Mouse (Mus musculus): ENCODE data around the gene Cfap300. TPM values are rescaled to one million over a fixed set of nuclear protein-coding genes. Genes with fewer than 3 reads are reported as not detected.

Gene Cfap300
- polyA plus RNA-seq, 2 experiments, result 9.5 to 12.5 TPM

DNA sequence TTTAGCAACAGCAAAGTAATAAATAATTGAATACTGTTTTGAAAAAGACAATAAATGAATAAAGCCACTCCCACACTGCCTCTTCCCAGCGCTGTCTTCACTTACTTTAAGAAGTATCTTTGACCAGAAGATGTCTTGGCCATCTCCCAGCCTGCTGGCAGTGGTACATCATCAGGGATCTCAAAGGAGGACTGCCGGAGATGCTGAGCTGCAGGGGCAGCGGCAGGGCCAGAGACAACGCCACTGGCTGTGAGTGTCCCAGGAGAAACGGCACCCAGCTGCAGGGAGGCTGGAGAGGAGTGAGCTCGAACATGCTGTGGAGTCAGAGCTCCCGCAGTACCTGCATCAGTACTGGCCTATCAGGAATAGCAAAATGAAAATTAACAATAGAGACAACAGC, 41.3 kb downstream of the Cfap300 start:
- Histone ChIP-seq H3K4me3 (replicated peaks; ENCODE audit: low read length) (peak overlapping the region; percentile 10), H3K36me3 (ENCODE audit: control insufficient read depth, insufficient read depth, low read length) (peaks cover 38% of the 10 kb centered on the region), H3K9ac (ENCODE audit: low read depth, low read length, severe bottlenecking) (no peak overlapping the region), H3K4me2 (replicated peaks; ENCODE audit: low read depth, low read length, severe bottlenecking) (peak overlapping the region; percentile 25; the same call in 1 of the 2 replicates), H3K4me1 (ENCODE audit: control insufficient read depth, insufficient read depth, low read length) (peaks cover 13% of the 10 kb centered on the region), H3K27me3 (ENCODE audit: control insufficient read depth, insufficient read depth, low read length) (no peaks in the 10 kb centered on the region), H3K9me3 (ENCODE audit: control insufficient read depth, low read length) (no peaks in the 10 kb centered on the region), H3K27ac (replicated peaks; ENCODE audit: low read depth, low read length) (no peak overlapping the region)
- ATAC-seq (ENCODE audit: low FRiP score, low read depth) (no peak), DNase-seq (ENCODE audit: low spot score) (no peak)
- WGBS, result 45% methylated on average over 7 of the region's 7 CpGs
- no peak for TF ChIP-seq POLR2A (IDR thresholded peaks at IDR 0.05; ENCODE audit: borderline replicate concordance, extremely low read depth, insufficient read depth, insufficient read length)

DNA sequence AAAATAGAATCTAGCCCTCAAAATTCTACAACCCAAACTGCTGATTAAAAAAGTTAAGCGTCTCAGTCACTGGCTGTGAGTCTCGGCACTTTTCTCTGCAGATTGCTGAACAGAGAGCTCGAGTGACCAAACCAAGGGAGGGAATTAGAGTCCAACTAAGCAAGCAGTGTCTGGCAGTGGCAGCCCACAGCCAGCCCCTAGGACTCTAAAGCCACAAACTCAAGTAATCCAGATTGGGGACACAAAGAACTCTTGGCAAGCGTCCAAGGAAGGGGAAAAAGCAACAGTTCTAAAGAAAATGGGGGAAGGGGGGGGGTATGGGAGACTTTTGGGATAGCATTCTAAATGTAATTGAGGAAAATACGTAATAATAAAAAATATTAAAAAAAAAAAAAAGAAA, 48.3 kb downstream of the Cfap300 start:
- H3K27me3 ChIP-seq (ENCODE audit: control insufficient read depth, insufficient read depth, low read length), result no peaks in the 10 kb centered on the region
- H3K36me3 ChIP-seq (ENCODE audit: control insufficient read depth, insufficient read depth, low read length), result peaks cover 50% of the 10 kb centered on the region
- no peak for TF ChIP-seq POLR2A (IDR thresholded peaks at IDR 0.05; ENCODE audit: borderline replicate concordance, extremely low read depth, insufficient read depth, insufficient read length)
- no peaks in the 10 kb centered on the region for H3K9me3 ChIP-seq (ENCODE audit: control insufficient read depth, low read length)
- no peak overlapping the region for H3K4me3 ChIP-seq (replicated peaks; ENCODE audit: low read length)
- no peak overlapping the region for H3K27ac ChIP-seq (replicated peaks; ENCODE audit: low read depth, low read length)
- no peaks in the 10 kb centered on the region; the same call in 1 of the 2 replicates for H3K4me1 ChIP-seq (ENCODE audit: control insufficient read depth, insufficient read depth, low read length)
- no peak overlapping the region for H3K9ac ChIP-seq (ENCODE audit: low read depth, low read length, severe bottlenecking)
- DNase-seq (ENCODE audit: low spot score) (peak; percentile 30), ATAC-seq (ENCODE audit: low FRiP score, low read depth) (no peak)
- no peak overlapping the region for H3K4me2 ChIP-seq (replicated peaks; ENCODE audit: low read depth, low read length, severe bottlenecking)
- 76% methylated on average over 5 of the region's 5 CpGs for WGBS

- 54% methylated on average over 3 of the region's 3 CpGs for WGBS
- Histone ChIP-seq H3K27ac (replicated peaks; ENCODE audit: low read depth, low read length) (no peak overlapping the region), H3K4me2 (replicated peaks; ENCODE audit: low read depth, low read length, severe bottlenecking) (no peak overlapping the region), H3K27me3 (ENCODE audit: control insufficient read depth, insufficient read depth, low read length) (no peaks in the 10 kb centered on the region), H3K4me3 (replicated peaks; ENCODE audit: low read length) (no peak overlapping the region), H3K9ac (ENCODE audit: low read depth, low read length, severe bottlenecking) (no peak overlapping the region), H3K4me1 (ENCODE audit: control insufficient read depth, insufficient read depth, low read length) (no peaks in the 10 kb centered on the region; the same call in 1 of the 2 replicates), H3K9me3 (ENCODE audit: control insufficient read depth, low read length) (no peaks in the 10 kb centered on the region), H3K36me3 (ENCODE audit: control insufficient read depth, insufficient read depth, low read length) (peaks cover 52% of the 10 kb centered on the region)
- no peak for ATAC-seq (ENCODE audit: low FRiP score, low read depth)
- DNase-seq (ENCODE audit: low spot score), result no peak
- TF ChIP-seq POLR2A (IDR thresholded peaks at IDR 0.05; ENCODE audit: borderline replicate concordance, extremely low read depth, insufficient read depth, insufficient read length), result no peak
Observed at GRCm38 (mm10) chr9:7992651-7993050, 50.0 kb downstream of the Cfap300 start.

GRCm38 (mm10) chr9:7990897-7991296, 51.7 kb downstream of the Cfap300 start:
- H3K36me3 ChIP-seq (ENCODE audit: control insufficient read depth, insufficient read depth, low read length), result peaks cover 54% of the 10 kb centered on the region
- H3K27ac ChIP-seq (replicated peaks; ENCODE audit: low read depth, low read length), result no peak overlapping the region
- no peak overlapping the region for H3K4me3 ChIP-seq (replicated peaks; ENCODE audit: low read length)

DNA sequence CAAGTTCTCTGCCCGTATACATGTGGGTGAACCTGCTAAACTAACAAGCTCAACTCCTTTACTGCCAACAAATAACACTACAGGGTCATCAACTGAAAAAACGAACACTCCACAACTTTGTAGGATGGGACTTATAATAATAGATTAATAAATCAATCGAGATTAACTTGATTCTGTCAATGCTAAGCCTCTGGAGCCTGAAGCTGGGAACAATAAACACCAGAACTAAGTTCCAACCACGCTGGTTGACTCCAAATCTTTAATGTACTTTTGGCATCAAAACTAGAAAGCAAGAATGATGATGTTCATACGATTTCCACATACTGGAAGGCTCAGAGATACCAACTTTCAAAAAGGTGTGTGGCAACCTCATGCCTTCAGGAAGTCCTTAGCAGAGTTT, 55.5 kb downstream of the Cfap300 start:
- no peak overlapping the region for H3K4me2 ChIP-seq (replicated peaks; ENCODE audit: low read depth, low read length, severe bottlenecking)
- no peak overlapping the region for H3K9ac ChIP-seq (ENCODE audit: low read depth, low read length, severe bottlenecking)
- 0 out of 2 replicates have a peak, but pooled peaks cover 6% of the 10 kb centered on the region for H3K4me1 ChIP-seq (ENCODE audit: control insufficient read depth, insufficient read depth, low read length)
- no peak overlapping the region for H3K27ac ChIP-seq (replicated peaks; ENCODE audit: low read depth, low read length)
- 78% methylated on average over 5 of the region's 5 CpGs for whole genome bisulfite sequencing
- H3K4me3 ChIP-seq (replicated peaks; ENCODE audit: low read length), result no peak overlapping the region
- DNase-seq (ENCODE audit: low spot score), result no peak
- ATAC-seq (ENCODE audit: low FRiP score, low read depth), result no peak
- no peak for TF ChIP-seq POLR2A (IDR thresholded peaks at IDR 0.05; ENCODE audit: borderline replicate concordance, extremely low read depth, insufficient read depth, insufficient read length)
- H3K36me3 ChIP-seq (ENCODE audit: control insufficient read depth, insufficient read depth, low read length), result peaks cover 53% of the 10 kb centered on the region
- H3K27me3 ChIP-seq (ENCODE audit: control insufficient read depth, insufficient read depth, low read length), result no peaks in the 10 kb centered on the region
- H3K9me3 ChIP-seq (ENCODE audit: control insufficient read depth, low read length), result no peaks in the 10 kb centered on the region

More at GRCm38 (mm10) chr9:7990897-7991296, 51.7 kb downstream of the Cfap300 start:
- DNase-seq (ENCODE audit: low spot score) (no peak), ATAC-seq (ENCODE audit: low FRiP score, low read depth) (no peak)
- no peaks in the 10 kb centered on the region for H3K27me3 ChIP-seq (ENCODE audit: control insufficient read depth, insufficient read depth, low read length)
- H3K4me2 ChIP-seq (replicated peaks; ENCODE audit: low read depth, low read length, severe bottlenecking), result no peak overlapping the region
- no peak for TF ChIP-seq POLR2A (IDR thresholded peaks at IDR 0.05; ENCODE audit: borderline replicate concordance, extremely low read depth, insufficient read depth, insufficient read length)
- WGBS, result 78% methylated on average over 4 of the region's 4 CpGs
- no peak overlapping the region for H3K9ac ChIP-seq (ENCODE audit: low read depth, low read length, severe bottlenecking)
- no peaks in the 10 kb centered on the region; the same call in 1 of the 2 replicates for H3K4me1 ChIP-seq (ENCODE audit: control insufficient read depth, insufficient read depth, low read length)
- no peaks in the 10 kb centered on the region for H3K9me3 ChIP-seq (ENCODE audit: control insufficient read depth, low read length)

DNA sequence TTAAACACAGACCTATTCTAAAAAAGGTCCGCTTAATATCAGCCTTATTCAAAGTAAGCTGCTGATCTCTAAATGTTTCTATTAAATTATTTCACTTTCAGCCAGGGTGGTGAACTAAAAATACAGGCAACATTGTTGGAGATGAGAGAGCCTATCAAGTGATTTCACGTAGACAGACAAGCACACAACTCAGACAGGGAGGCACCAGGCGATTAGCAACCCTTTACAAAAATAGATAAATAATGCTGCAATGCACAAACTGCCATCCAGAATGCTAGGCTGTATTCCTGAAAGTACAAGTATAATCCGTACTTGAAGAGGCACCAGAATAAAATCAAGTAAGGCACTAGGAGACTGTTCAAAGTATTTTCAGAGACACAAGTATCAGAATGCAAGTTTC, 58.3 kb downstream of the Cfap300 start:
- TF ChIP-seq POLR2A (IDR thresholded peaks at IDR 0.05; ENCODE audit: borderline replicate concordance, extremely low read depth, insufficient read depth, insufficient read length), result no peak

More for the DNA sequence above, 58.3 kb downstream of the Cfap300 start:
- no peak overlapping the region for H3K27ac ChIP-seq (replicated peaks; ENCODE audit: low read depth, low read length)
- peaks cover 47% of the 10 kb centered on the region for H3K36me3 ChIP-seq (ENCODE audit: control insufficient read depth, insufficient read depth, low read length)
- WGBS, result 74% methylated on average over 4 of the region's 4 CpGs
- no peaks in the 10 kb centered on the region for H3K27me3 ChIP-seq (ENCODE audit: control insufficient read depth, insufficient read depth, low read length)
- no peak overlapping the region for H3K4me2 ChIP-seq (replicated peaks; ENCODE audit: low read depth, low read length, severe bottlenecking)
- ATAC-seq (ENCODE audit: low FRiP score, low read depth) (no peak), DNase-seq (ENCODE audit: low spot score) (no peak)
- no peak overlapping the region for H3K9ac ChIP-seq (ENCODE audit: low read depth, low read length, severe bottlenecking)
- 0 out of 2 replicates have a peak, but pooled peaks cover 6% of the 10 kb centered on the region for H3K4me1 ChIP-seq (ENCODE audit: control insufficient read depth, insufficient read depth, low read length)
- H3K9me3 ChIP-seq (ENCODE audit: control insufficient read depth, low read length), result no peaks in the 10 kb centered on the region
- H3K4me3 ChIP-seq (replicated peaks; ENCODE audit: low read length), result no peak overlapping the region
